Comparison of ENCODE assay signal across 20 mouse cellular contexts in the genomic region with DNA sequence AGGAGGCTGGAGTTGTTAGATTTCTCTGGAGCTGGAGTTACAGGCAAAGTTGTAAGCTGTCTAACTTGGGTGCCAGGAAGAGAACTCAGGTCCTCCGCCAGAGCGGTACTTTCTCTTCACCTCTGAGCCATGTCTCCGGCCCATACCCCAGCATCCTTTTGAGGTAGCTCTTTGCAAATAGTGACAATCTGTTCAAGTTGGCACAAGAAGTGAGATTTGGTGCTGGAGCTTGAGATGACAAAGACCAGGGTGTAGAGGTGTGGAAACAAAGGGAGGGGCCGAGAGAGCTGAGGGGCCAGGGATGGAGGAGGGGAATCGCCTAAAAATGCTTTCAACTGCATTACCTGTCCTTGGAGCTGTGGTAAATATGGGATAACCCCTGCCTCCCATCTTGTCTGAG. TPM values are rescaled to one million over a fixed set of nuclear protein-coding genes. Genes with fewer than 3 reads are reported as not detected.
A peak's percentile ranks its signal among the peaks of the same experiment; 100 is the strongest.
DNase-seq lines count a peak whose midpoint lies in the region; TF ChIP-seq lines count a peak whose summit lies in the region.
"Had no signal": no experiment of that assay in that cellular context is flagged by ENCODE, and none has a peak within 500 bp of the region (broad histone marks: within the 10 kb centered on the region; RNA-seq: fewer than 3 reads in every experiment).

No protein-coding gene starts in this region.

- no peaks in the 10 kb centered on the region for H3K36me3 ChIP-seq in kidney, adult 2 months (ENCODE audit: control insufficient read depth, insufficient read depth, low read length)
- H3K36me3 ChIP-seq in small intestine, adult 2 months (ENCODE audit: control insufficient read depth, insufficient read depth, low read length): no peaks in the 10 kb centered on the region
- H3K36me3 ChIP-seq: forebrain, embryonic 10.5 days; heart, embryonic 12.5 days; hindbrain, embryonic 15.5 days; intestine, embryonic 15.5 days; kidney, embryonic 15.5 days; limb, embryonic 12.5 days; midbrain, embryonic 13.5 days had no signal

- DNase-seq in gastrocnemius, adult 2 months: no peak
- no peak for DNase-seq in gastrocnemius, adult 18-20 months (ENCODE audit: low spot score)
- DNase-seq in kidney, adult 2 months: peak; percentile 13
- no peak for DNase-seq in kidney, adult 18-20 months
- peak; percentile 50 to 63 for DNase-seq in cerebellum, adult 18-20 months
- DNase-seq in c-Kit-positive CD71-positive TER-119-positive erythroid progenitor cells, embryonic 14.5 days (ENCODE audit: low spot score): no peak
- DNase-seq: forebrain, postnatal 0 days; layer of hippocampus, postnatal 36 days; liver, postnatal 0 days; right cerebral cortex, postnatal 14 days; spleen, adult 18-20 months had no signal

- 87% methylated on average over 5 of the region's 5 CpGs for WGBS in kidney, adult 2 months
- 88% methylated on average over 5 of the region's 5 CpGs for WGBS in small intestine, adult 2 months

- no peak overlapping the region for H3K4me3 ChIP-seq in gastrocnemius, adult 2 months
- no peak overlapping the region for H3K4me3 ChIP-seq in kidney, adult 2 months (ENCODE audit: insufficient read depth, low read depth, low read length)
- H3K4me3 ChIP-seq in small intestine, adult 2 months (ENCODE audit: low read depth, low read length): no peak overlapping the region
- H3K4me3 ChIP-seq: forebrain, embryonic 10.5 days; heart, embryonic 12.5 days; hindbrain, embryonic 15.5 days; intestine, embryonic 15.5 days; kidney, embryonic 15.5 days; limb, embryonic 12.5 days; megakaryocyte, embryonic 14.5 days; midbrain, embryonic 13.5 days had no signal

- TF ChIP-seq POLR2A in kidney, adult 2 months (IDR thresholded peaks at IDR 0.05; ENCODE audit: low read depth, low read length): no peak
- no peak for TF ChIP-seq POLR2A in small intestine, adult 2 months (IDR thresholded peaks at IDR 0.05; ENCODE audit: low read depth, low read length)

- no peaks in the 10 kb centered on the region for H3K4me1 ChIP-seq in kidney, adult 2 months (ENCODE audit: control insufficient read depth, insufficient read depth, low read length)
- H3K4me1 ChIP-seq in small intestine, adult 2 months (ENCODE audit: control insufficient read depth, insufficient read depth, insufficient read length, low read length): no peaks in the 10 kb centered on the region
- H3K4me1 ChIP-seq: hindbrain, embryonic 15.5 days; intestine, embryonic 15.5 days; limb, embryonic 12.5 days; megakaryocyte, embryonic 14.5 days; midbrain, embryonic 13.5 days had no signal

- H3K27me3 ChIP-seq in kidney, adult 2 months (replicated peaks; ENCODE audit: control insufficient read depth, insufficient read depth, low read length): no peaks in the 10 kb centered on the region
- H3K27me3 ChIP-seq in small intestine, adult 2 months (ENCODE audit: control insufficient read depth, insufficient read depth, low read length): no peaks in the 10 kb centered on the region
- H3K27me3 ChIP-seq: heart, embryonic 12.5 days; hindbrain, embryonic 15.5 days; intestine, embryonic 15.5 days; kidney, embryonic 15.5 days; limb, embryonic 12.5 days; midbrain, embryonic 13.5 days had no signal

- no peak for TF ChIP-seq CTCF in gastrocnemius, adult 2 months (IDR thresholded peaks at IDR 0.05)
- TF ChIP-seq CTCF in kidney, adult 2 months (conservative IDR thresholded peaks at IDR 0.05; ENCODE audit: insufficient read depth, insufficient read length, low read depth, low read length): no peak
- TF ChIP-seq CTCF in small intestine, adult 2 months (IDR thresholded peaks at IDR 0.05; ENCODE audit: extremely low read depth, insufficient read length, insufficient replicate concordance, low read depth, low read length): no peak

- intact Hi-C loops in gastrocnemius, adult 2 months (cut with DNase I): no loop called here

- peak overlapping the region; percentile 51 for H3K27ac ChIP-seq in gastrocnemius, adult 2 months
- peak overlapping the region; percentile 16; the same call in 1 of the 2 replicates for H3K27ac ChIP-seq in kidney, adult 2 months (ENCODE audit: insufficient read depth, low read depth, low read length)
- peak overlapping the region; percentile 22; the same call in 1 of the 2 replicates for H3K27ac ChIP-seq in small intestine, adult 2 months (ENCODE audit: insufficient read depth, low read depth, low read length)
- H3K27ac ChIP-seq: forebrain, embryonic 10.5 days; hindbrain, embryonic 15.5 days; intestine, embryonic 15.5 days; kidney, embryonic 15.5 days; limb, embryonic 12.5 days; midbrain, embryonic 13.5 days had no signal

RNA-seq across cellular contexts. Expression of a gene that starts 24.6 kb away (rescaled TPM):
- total RNA-seq in gastrocnemius, adult 2 months (2021): 10 to 100 TPM; 30.4 to 43.3 TPM
- total RNA-seq in gastrocnemius, adult 18-20 months (2021): 10 to 100 TPM; 20.8 to 34.1 TPM
- polyA plus RNA-seq in kidney, adult 2 months (2012; rRNA removed): 26.7 and 28.4 TPM in 2 replicates
- 10.0 and 12.0 TPM in 2 replicates for polyA plus RNA-seq in small intestine, adult 2 months (2012; rRNA removed)

Comparison
In these comparisons a context has a peak if more than half of its experiments do, and no peak if none do; other contexts are left out.
1. DNase-seq: peak in kidney, adult 2 months (single experiment) and cerebellum, adult 18-20 months (2 of 2); none in gastrocnemius, adult 2 months (single experiment), gastrocnemius, adult 18-20 months (single experiment), kidney, adult 18-20 months (single experiment) and c-Kit-positive CD71-positive TER-119-positive erythroid progenitor cells, embryonic 14.5 days (single experiment).
2. Peak in every context shown above with its lines, with median percentiles within 50 percentile points of each other: H3K27ac ChIP-seq.